Mouse (Mus musculus): ENCODE results near the gene Tgfa. TPM values are rescaled to one million over a fixed set of nuclear protein-coding genes. Genes with fewer than 3 reads are reported as not detected.

The Tgfa gene
- polyA plus RNA-seq, 2 experiments, result 2.7 to 3.1 TPM

- Histone ChIP-seq H3K27ac (replicated peaks; ENCODE audit: low read depth, low read length) (no peak overlapping the region), H3K27me3 (ENCODE audit: control insufficient read depth, insufficient read depth, low read length) (no peaks in the 10 kb centered on the region), H3K9me3 (ENCODE audit: control insufficient read depth, low read length) (no peaks in the 10 kb centered on the region), H3K4me3 (replicated peaks; ENCODE audit: low read length) (no peak overlapping the region), H3K4me2 (replicated peaks; ENCODE audit: low read depth, low read length, severe bottlenecking) (no peak overlapping the region), H3K36me3 (ENCODE audit: control insufficient read depth, insufficient read depth, low read length) (no peaks in the 10 kb centered on the region), H3K4me1 (ENCODE audit: control insufficient read depth, insufficient read depth, low read length) (peaks cover 6% of the 10 kb centered on the region), H3K9ac (ENCODE audit: low read depth, low read length, severe bottlenecking) (no peak overlapping the region)
- ATAC-seq (ENCODE audit: low FRiP score, low read depth) (no peak), DNase-seq (ENCODE audit: low spot score) (no peak)
- TF ChIP-seq POLR2A (IDR thresholded peaks at IDR 0.05; ENCODE audit: borderline replicate concordance, extremely low read depth, insufficient read depth, insufficient read length), result no peak
- WGBS, result 92% methylated on average over 9 of the region's 9 CpGs
Measured at GRCm38 (mm10) chr6:86177331-86177982, 17.6 kb upstream of the Tgfa start.

DNA sequence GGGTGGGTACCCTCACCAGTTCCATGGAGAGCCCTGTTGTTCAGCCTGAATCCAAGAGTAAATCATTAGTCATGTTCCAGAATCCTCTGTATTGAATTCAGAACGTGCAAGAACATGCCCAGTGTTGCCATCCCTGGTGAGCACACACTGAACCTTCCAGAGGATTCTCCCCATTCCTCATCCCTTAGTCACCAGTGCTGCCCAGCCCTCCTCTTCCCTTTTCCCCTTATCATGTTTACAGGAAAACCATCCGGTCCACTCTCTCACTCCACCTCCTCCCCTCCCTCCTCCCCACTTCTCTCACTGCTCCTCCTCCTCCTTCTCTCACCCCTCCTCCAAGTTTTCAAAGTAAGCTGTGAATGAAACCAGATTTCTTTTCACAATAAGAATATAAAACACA lies 14.4 kb upstream of the Tgfa start:
- Histone ChIP-seq H3K27me3 (ENCODE audit: control insufficient read depth, insufficient read depth, low read length) (no peaks in the 10 kb centered on the region), H3K4me1 (ENCODE audit: control insufficient read depth, insufficient read depth, low read length) (peaks cover 6% of the 10 kb centered on the region), H3K4me2 (replicated peaks; ENCODE audit: low read depth, low read length, severe bottlenecking) (no peak overlapping the region), H3K9me3 (ENCODE audit: control insufficient read depth, low read length) (no peaks in the 10 kb centered on the region), H3K9ac (ENCODE audit: low read depth, low read length, severe bottlenecking) (no peak overlapping the region), H3K27ac (replicated peaks; ENCODE audit: low read depth, low read length) (no peak overlapping the region), H3K36me3 (ENCODE audit: control insufficient read depth, insufficient read depth, low read length) (no peaks in the 10 kb centered on the region), H3K4me3 (replicated peaks; ENCODE audit: low read length) (no peak overlapping the region)
- no peak for TF ChIP-seq POLR2A (IDR thresholded peaks at IDR 0.05; ENCODE audit: borderline replicate concordance, extremely low read depth, insufficient read depth, insufficient read length)
- peak; percentile 34 for DNase-seq (ENCODE audit: low spot score)
- ATAC-seq (ENCODE audit: low FRiP score, low read depth), result peak; percentile 34; the same call in 1 of the 2 replicates
- WGBS, result 21% methylated on average over 2 of the region's 2 CpGs

- 66% methylated on average over 9 of the region's 9 CpGs for WGBS
- Histone ChIP-seq H3K27me3 (ENCODE audit: control insufficient read depth, insufficient read depth, low read length) (no peaks in the 10 kb centered on the region), H3K27ac (replicated peaks; ENCODE audit: low read depth, low read length) (no peak overlapping the region), H3K36me3 (ENCODE audit: control insufficient read depth, insufficient read depth, low read length) (no peaks in the 10 kb centered on the region), H3K4me1 (ENCODE audit: control insufficient read depth, insufficient read depth, low read length) (peaks cover 3% of the 10 kb centered on the region), H3K4me2 (replicated peaks; ENCODE audit: low read depth, low read length, severe bottlenecking) (no peak overlapping the region), H3K4me3 (replicated peaks; ENCODE audit: low read length) (no peak overlapping the region), H3K9me3 (ENCODE audit: control insufficient read depth, low read length) (no peaks in the 10 kb centered on the region), H3K9ac (ENCODE audit: low read depth, low read length, severe bottlenecking) (no peak overlapping the region)
- ATAC-seq (ENCODE audit: low FRiP score, low read depth), result no peak
- DNase-seq (ENCODE audit: low spot score), result no peak
- TF ChIP-seq POLR2A (IDR thresholded peaks at IDR 0.05; ENCODE audit: borderline replicate concordance, extremely low read depth, insufficient read depth, insufficient read length), result no peak
Measured at GRCm38 (mm10) chr6:86182016-86182415, 13.0 kb upstream of the Tgfa start.

GRCm38 (mm10) chr6:86182626-86183025 lies 12.4 kb upstream of the Tgfa start:
- 79% methylated on average over 5 of the region's 5 CpGs for WGBS
- Histone ChIP-seq H3K9ac (ENCODE audit: low read depth, low read length, severe bottlenecking) (no peak overlapping the region), H3K4me1 (ENCODE audit: control insufficient read depth, insufficient read depth, low read length) (peaks cover 3% of the 10 kb centered on the region), H3K4me3 (replicated peaks; ENCODE audit: low read length) (no peak overlapping the region), H3K9me3 (ENCODE audit: control insufficient read depth, low read length) (no peaks in the 10 kb centered on the region), H3K4me2 (replicated peaks; ENCODE audit: low read depth, low read length, severe bottlenecking) (no peak overlapping the region), H3K27me3 (ENCODE audit: control insufficient read depth, insufficient read depth, low read length) (no peaks in the 10 kb centered on the region), H3K27ac (replicated peaks; ENCODE audit: low read depth, low read length) (no peak overlapping the region), H3K36me3 (ENCODE audit: control insufficient read depth, insufficient read depth, low read length) (no peaks in the 10 kb centered on the region)
- DNase-seq (ENCODE audit: low spot score) (no peak), ATAC-seq (ENCODE audit: low FRiP score, low read depth) (no peak)
- no peak for TF ChIP-seq POLR2A (IDR thresholded peaks at IDR 0.05; ENCODE audit: borderline replicate concordance, extremely low read depth, insufficient read depth, insufficient read length)

DNA sequence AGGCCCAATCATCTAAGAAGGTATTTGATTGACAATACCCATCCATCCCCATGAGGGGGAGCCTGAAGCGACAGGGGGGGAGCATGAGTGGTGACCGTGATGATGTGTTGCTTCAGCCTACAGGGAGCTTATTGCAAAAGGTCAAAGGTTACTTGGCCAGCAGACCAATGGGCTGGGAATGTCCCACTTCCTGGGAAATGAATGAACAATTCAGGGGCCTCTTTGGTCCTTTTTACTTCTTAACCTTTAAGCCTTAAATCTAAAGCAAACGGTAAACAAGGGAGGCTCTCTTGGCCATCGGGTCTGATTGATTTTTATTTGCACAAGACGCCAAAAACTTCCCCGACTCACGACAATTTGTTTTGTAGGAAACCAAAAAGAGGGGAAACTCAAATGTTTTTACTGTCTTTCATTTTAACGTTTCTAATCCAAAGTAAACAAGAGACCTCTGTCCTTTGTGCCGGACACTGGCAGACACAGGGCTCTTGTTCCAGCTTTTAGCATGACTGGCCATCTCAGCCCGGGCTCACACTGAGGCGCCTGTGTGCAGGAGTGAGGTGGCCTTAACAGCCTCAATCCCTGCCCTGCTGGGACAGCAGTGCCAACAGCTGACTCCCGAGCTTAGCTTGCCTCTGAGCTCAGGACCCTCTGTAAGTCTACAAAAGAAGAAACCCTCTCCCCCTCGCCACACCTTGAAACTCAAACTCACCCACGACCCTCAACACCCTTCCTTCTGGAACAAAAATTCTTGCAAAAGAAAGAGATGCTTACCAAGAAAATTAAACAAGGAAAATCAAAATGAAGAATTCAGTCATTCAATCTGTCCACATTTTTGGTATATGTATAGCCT lies 8.7 kb upstream of the Tgfa start:
- 0 out of 2 replicates have a peak overlapping the region, but pooled peaks have one; percentile 14 for H3K27ac ChIP-seq (replicated peaks; ENCODE audit: low read depth, low read length)
- ATAC-seq (ENCODE audit: low FRiP score, low read depth), result no peak
- no peak overlapping the region for H3K4me2 ChIP-seq (replicated peaks; ENCODE audit: low read depth, low read length, severe bottlenecking)
- no peaks in the 10 kb centered on the region for H3K9me3 ChIP-seq (ENCODE audit: control insufficient read depth, low read length)
- WGBS, result 62% methylated on average over 14 of the region's 14 CpGs
- H3K36me3 ChIP-seq (ENCODE audit: control insufficient read depth, insufficient read depth, low read length), result no peaks in the 10 kb centered on the region
- DNase-seq (ENCODE audit: low spot score), result no peak
- H3K27me3 ChIP-seq (ENCODE audit: control insufficient read depth, insufficient read depth, low read length), result no peaks in the 10 kb centered on the region
- no peak overlapping the region for H3K9ac ChIP-seq (ENCODE audit: low read depth, low read length, severe bottlenecking)
- H3K4me3 ChIP-seq (replicated peaks; ENCODE audit: low read length), result no peak overlapping the region
- H3K4me1 ChIP-seq (ENCODE audit: control insufficient read depth, insufficient read depth, low read length), result no peaks in the 10 kb centered on the region; the same call in none of the 2 replicates
- TF ChIP-seq POLR2A (IDR thresholded peaks at IDR 0.05; ENCODE audit: borderline replicate concordance, extremely low read depth, insufficient read depth, insufficient read length), result no peak

Data from limb, embryonic 14.5 days (tissue).